Mouse (Mus musculus): ENCODE results near the gene Mrpl4. TPM values are rescaled to one million over a fixed set of nuclear protein-coding genes. Genes with fewer than 3 reads are reported as not detected.

Mrpl4 gene
- total and polyA plus RNA-seq, 3 experiments, result 42.1 to 103 (median 94.8) TPM

GRCm38 (mm10) chr9:21029291-21030054 lies 26.9 kb downstream of the Mrpl4 start, which contains the start of gene Icam4 (continued):
- TF ChIP-seq MYC (IDR thresholded peaks at IDR 0.05; ENCODE audit: low read depth, low read length), result no peak
- peak; percentile 71 for TF ChIP-seq RAD21 (IDR thresholded peaks at IDR 0.05; ENCODE audit: low read depth, low read length)
- TF ChIP-seq TCF12 (IDR thresholded peaks at IDR 0.05; ENCODE audit: low read depth, low read length), result peak; percentile 47
- TF ChIP-seq POLR2AphosphoS2 (IDR thresholded peaks at IDR 0.05; ENCODE audit: low read depth, low read length), result peak; percentile 96
- no peak; the same call in 1 of the 2 replicates for TF ChIP-seq UBTF (IDR thresholded peaks at IDR 0.05; ENCODE audit: low read depth, low read length)
- TF ChIP-seq MAX (IDR thresholded peaks at IDR 0.05; ENCODE audit: low read length), result peak; percentile 31
- no peak for TF ChIP-seq EP300 (IDR thresholded peaks at IDR 0.05; ENCODE audit: low read length)
- TF ChIP-seq NELFE (IDR thresholded peaks at IDR 0.05; ENCODE audit: low read depth, low read length), result peak; percentile 38; the same call in 1 of the 2 replicates
- TF ChIP-seq ZMIZ1 (IDR thresholded peaks at IDR 0.05; ENCODE audit: low read depth, low read length), result peak; percentile 67; the same call in 1 of the 2 replicates
- TF ChIP-seq MXI1 (IDR thresholded peaks at IDR 0.05; ENCODE audit: low read depth, low read length), result peak; percentile 82
- no peak for TF ChIP-seq BHLHE40 (IDR thresholded peaks at IDR 0.05; ENCODE audit: low read depth, low read length)
- TF ChIP-seq ZC3H11A (IDR thresholded peaks at IDR 0.05; ENCODE audit: low read depth, low read length), result no peak; the same call in 1 of the 2 replicates
- no peak for TF ChIP-seq USF2 (conservative IDR thresholded peaks at IDR 0.05; ENCODE audit: low read depth, low read length)
- no peak; the same call in 1 of the 2 replicates for TF ChIP-seq POLR2A (IDR thresholded peaks at IDR 0.05; ENCODE audit: low read depth, low read length)
- peak; percentile 41; the same call in 1 of the 2 replicates for TF ChIP-seq CHD1 (IDR thresholded peaks at IDR 0.05; ENCODE audit: low read depth, low read length)
- no peak for TF ChIP-seq GABPA (IDR thresholded peaks at IDR 0.05; ENCODE audit: insufficient replicate concordance, low read depth, low read length)
- no peak for TF ChIP-seq ETS1 (conservative IDR thresholded peaks at IDR 0.05; ENCODE audit: low read depth, low read length)
- TF ChIP-seq ZNF384 (IDR thresholded peaks at IDR 0.05; ENCODE audit: low read depth, low read length), result no peak
- TF ChIP-seq RCOR1 (conservative IDR thresholded peaks at IDR 0.05; ENCODE audit: low read depth, low read length), result 0 out of 2 replicates have a peak, but pooled peaks have one; percentile 21

GRCm38 (mm10) chr9:21030055-21030600 lies 27.6 kb downstream of the Mrpl4 start:
- H3K27me3 ChIP-seq (replicated peaks), result no peaks in the 10 kb centered on the region
- in situ Hi-C loops (cut with MboI; ENCODE audit: low pct_ligation_motif_present, low pct_unique_long_range_greater_than_20kb, low sequenced_read_pairs) (loop anchor here (5.0 kb wide), 1 partner anchor 97 kb away; no protein-coding TSS in a partner anchor), dilution Hi-C loops (cut with MboI; ENCODE audit: extremely low pct_ligation_motif_present, extremely low pct_unique_long_range_greater_than_20kb, low sequenced_read_pairs) (no loop called here)
- TF ChIP-seq MAX (IDR thresholded peaks at IDR 0.05; ENCODE audit: low read length) (no peak; the same call in 1 of the 2 replicates), RAD21 (IDR thresholded peaks at IDR 0.05; ENCODE audit: low read depth, low read length) (no peak), MXI1 (IDR thresholded peaks at IDR 0.05; ENCODE audit: low read depth, low read length) (peak; percentile 19; the same call in 1 of the 2 replicates), CHD1 (IDR thresholded peaks at IDR 0.05; ENCODE audit: low read depth, low read length) (no peak; the same call in 1 of the 2 replicates), BHLHE40 (IDR thresholded peaks at IDR 0.05; ENCODE audit: low read depth, low read length) (peak; percentile 40; the same call in 1 of the 2 replicates), NRF1 (IDR thresholded peaks at IDR 0.05; ENCODE audit: low read depth, low read length) (peak; percentile 64)
- H3K27ac ChIP-seq (ENCODE audit: insufficient read depth, low read depth), result peak overlapping the region; percentile 81
- H3K4me3 ChIP-seq (replicated peaks in 1 of 3; ENCODE audit: low read depth in 2 of 3, low read length in 2 of 3, poor library complexity in 1 of 3), result peak overlapping the region; percentile 34 to 40 (median 36)
- peaks cover 38 to 42% of the 10 kb centered on the region in 2 experiments for H3K36me3 ChIP-seq (replicated peaks in 1 of 2; ENCODE audit: control insufficient read depth in 1 of 2, insufficient read depth in 1 of 2, low read length in 1 of 2)
- peak overlapping the region; percentile 87 for H3K4me2 ChIP-seq (ENCODE audit: insufficient read depth, low read depth, poor library complexity, severe bottlenecking)
- no peaks in the 10 kb centered on the region for H3K9me3 ChIP-seq (replicated peaks; ENCODE audit: low read length)
- H3K4me1 ChIP-seq (ENCODE audit: control insufficient read depth in 1 of 2, insufficient read depth in 2 of 2), result peaks cover 14 to 57% of the 10 kb centered on the region in 2 experiments
- H3K9ac ChIP-seq (ENCODE audit: insufficient read depth, low read depth), result peak overlapping the region; percentile 28; the same call in 1 of the 2 replicates
- H3K79me2 ChIP-seq (replicated peaks; ENCODE audit: control insufficient read depth, extremely low read depth, insufficient read depth, poor library complexity, severe bottlenecking), result peaks cover 7% of the 10 kb centered on the region
- no peak for DNase-seq (ENCODE audit: extremely low read depth)
